Mouse (Mus musculus) liver, embryonic 14.5 days (tissue): ENCODE measurements around the gene Gpr162. TPM values are rescaled to one million over a fixed set of nuclear protein-coding genes. Genes with fewer than 3 reads are reported as not detected.
"Not testable (repeated sequence)": the region's sequence is repeated elsewhere in the genome, so short reads cannot be mapped to it uniquely, and the experiment has no call there.

Source experiments
- ATAC-seq: fragments of 200-750 bp; cut with Nextera tagmentation; 2 replicates; pipeline ENCODE4 v1.8.0; 2017; ENCODE audit warnings: moderate number of reproducible peaks, mild to moderate bottlenecking, moderate library complexity; ENCODE audit not compliant: insufficient read depth
- DNase-seq, 3 experiments: peaks; one replicate each; pipeline ENCODE4 v3.0.0-alpha.2; 2012 to 2013; ENCODE audit warnings: low read depth in 3 of 3, low spot score in 3 of 3
- H3K27ac ChIP-seq: fragments of 300-500 bp; sonication (generic); 2 replicates; pipeline ENCODE4 v1.5.1; 2014; ENCODE audit warnings: moderate library complexity, mild to moderate bottlenecking, control low read depth, inconsistent platforms
- H3K27me3 ChIP-seq: fragments of 300-500 bp; sonication (generic); 2 replicates; pipeline ENCODE4 v1.6.1; 2014; ENCODE audit warnings: mild to moderate bottlenecking, low read length, moderate library complexity; ENCODE audit not compliant: control insufficient read depth, insufficient read depth
- H3K36me3 ChIP-seq: fragments of 300-500 bp; sonication (generic); replicated peaks from 2 replicates; pipeline ENCODE4 v1.6.1; 2014; ENCODE audit warnings: low read depth; ENCODE audit not compliant: control insufficient read depth, insufficient read depth
- H3K4me1 ChIP-seq, 2 experiments: fragments of 200-500 bp in 1 of 2; fragments of 300-500 bp in 1 of 2; sonication (generic) in 1 of 2; replicated peaks; 2 replicates each; pipeline ENCODE4 v1.6.1; 2012 to 2014; ENCODE audit warnings: antibody characterized with exemption in 1 of 2, inconsistent platforms in 1 of 2, low read length in 1 of 2; ENCODE audit not compliant: control insufficient read depth in 2 of 2, insufficient read depth in 2 of 2
- H3K4me2 ChIP-seq: fragments of 300-500 bp; sonication (generic); 2 replicates; pipeline ENCODE4 v1.6.1; 2014; ENCODE audit warnings: low read depth, mild to moderate bottlenecking, control low read depth, moderate library complexity
- H3K4me3 ChIP-seq, 2 experiments: fragments of 200-500 bp in 1 of 2; fragments of 300-500 bp in 1 of 2; sonication (generic) in 1 of 2; 2 replicates each; pipeline ENCODE4 v1.5.1; 2012 to 2014; ENCODE audit warnings: low read depth in 2 of 2, low read length in 2 of 2, mild to moderate bottlenecking in 2 of 2, control low read depth in 1 of 2, inconsistent platforms in 1 of 2, moderate library complexity in 1 of 2; ENCODE audit not compliant: insufficient read depth in 1 of 2
- H3K9ac ChIP-seq: fragments of 300-500 bp; sonication (generic); replicated peaks from 2 replicates; pipeline ENCODE4 v1.6.1; 2014; ENCODE audit warnings: mild to moderate bottlenecking, control low read depth, moderate library complexity
- H3K9me3 ChIP-seq: fragments of 300-500 bp; sonication (generic); 2 replicates; pipeline ENCODE4 v1.6.1; 2016; ENCODE audit warnings: low read length, mixed read lengths; ENCODE audit not compliant: control insufficient read depth
- CTCF ChIP-seq: IDR thresholded peaks from 2 replicates; pipeline ENCODE4 v1.5.1; 2016; ENCODE audit warnings: antibody characterized with exemption, low read depth, control low read depth
- EP300 ChIP-seq: IDR thresholded peaks from 2 replicates; pipeline ENCODE4 v1.6.1; 2016; ENCODE audit warnings: antibody characterized with exemption, low read depth
- WGBS: fragments of 180-500 bp; shearing (Covaris S2); extraction: QIAGEN DNeasy Blood & Tissue Kit; methylation state at CpG from one replicate; pipeline ENCODE4 v1.1.7; 2014; ENCODE audit not compliant: insufficient replicate concordance; 5-methylcytosine and 5-hydroxymethylcytosine counted together
- polyA plus RNA-seq, 2 experiments: library from polyadenylated mRNA; depleted of rRNA in 1 of 2; stranded (reverse) in 1 of 2; unstranded in 1 of 2; fragments of >200 nt; fragmentation: Nextera tagmentation in 1 of 2; extraction: Ambion mirVana in 1 of 2; gene quantifications; 2 replicates each; pipeline versions ENCODE4 v1.2.1 to v1.2.3; 2012 to 2014

The Gpr162 gene
- polyA plus RNA-seq, 2 experiments = 0.03 TPM; not detected in 1

DNA sequence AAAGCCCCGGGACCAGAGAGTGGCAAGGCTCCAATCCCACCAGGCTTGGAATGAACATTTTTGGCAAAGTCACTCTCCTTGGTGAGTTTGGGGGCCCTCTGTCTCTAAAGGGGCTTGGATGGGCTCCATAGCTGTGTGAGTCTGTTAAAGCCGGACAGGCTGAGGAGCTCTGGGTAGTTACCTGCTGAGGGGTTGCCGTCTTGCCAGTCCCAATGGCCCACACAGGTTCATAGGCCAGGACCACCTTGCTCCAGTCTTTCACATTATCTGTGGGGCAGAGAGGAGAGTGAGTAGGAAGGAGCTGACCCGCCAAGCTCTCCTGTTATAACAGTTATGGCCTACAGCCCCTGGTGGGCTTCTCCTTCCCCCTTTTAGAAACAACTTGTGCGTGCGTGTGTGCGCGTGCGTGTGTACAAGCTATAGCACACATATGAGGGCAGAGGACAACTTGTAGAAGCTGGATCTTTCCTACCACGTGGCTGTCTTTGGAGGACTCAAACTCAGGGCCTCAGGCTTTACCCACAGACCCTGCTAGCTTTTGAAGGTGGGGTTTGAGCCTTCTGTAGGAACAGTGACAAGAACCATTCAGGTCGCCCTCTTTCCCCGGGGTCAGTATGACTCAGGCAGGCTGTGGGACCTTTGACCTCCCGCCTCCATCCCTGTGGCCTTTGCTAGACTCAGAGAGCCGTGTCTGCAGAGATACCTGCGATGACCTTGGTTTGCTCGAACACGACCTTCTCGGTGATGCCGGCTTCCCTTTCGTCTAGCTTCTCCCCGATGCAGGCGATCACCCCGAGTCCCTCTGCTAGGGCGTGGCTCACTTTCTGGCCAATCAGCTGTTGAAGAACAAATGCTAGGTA lies 51.9 kb downstream of the Gpr162 start:
- WGBS = 74% methylated on average over 24 of the region's 24 CpGs
- H3K27me3 ChIP-seq = no peaks in the 10 kb centered on the region

DNA sequence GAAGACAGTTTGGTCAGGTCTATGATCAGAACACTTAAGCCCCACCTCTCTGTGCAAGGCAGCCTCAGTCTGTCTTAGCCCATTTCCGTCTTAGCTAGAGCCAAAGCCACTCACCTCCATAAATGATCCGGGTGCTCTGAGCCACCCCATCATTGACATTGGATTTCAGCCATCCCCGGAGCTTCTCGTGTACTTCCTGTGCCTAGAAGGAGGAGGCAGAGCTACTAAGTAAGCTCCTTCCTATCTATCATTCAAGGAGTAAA lies 52.4 kb downstream of the Gpr162 start:
- DNase-seq = no peak
- Histone ChIP-seq H3K4me3 (no peak overlapping the region), H3K4me1 (peaks cover 20 to 32% of the 10 kb centered on the region in 2 experiments), H3K9me3 (no peaks in the 10 kb centered on the region), H3K27me3 (no peaks in the 10 kb centered on the region), H3K36me3 (peaks cover 22% of the 10 kb centered on the region), H3K4me2 (no peak overlapping the region), H3K9ac (no peak overlapping the region), H3K27ac (no peak overlapping the region)
- TF ChIP-seq CTCF (no peak), EP300 (no peak)
- WGBS = 85% methylated on average over 4 of the region's 4 CpGs
- ATAC-seq = no peak

More for the DNA sequence above, 51.9 kb downstream of the Gpr162 start:
- TF ChIP-seq CTCF (no peak), EP300 (no peak)
- peak overlapping the region; percentile 88 for H3K4me2 ChIP-seq
- H3K4me1 ChIP-seq = peaks cover 17 to 29% of the 10 kb centered on the region in 2 experiments
- H3K27ac ChIP-seq = peak overlapping the region; percentile 22
- peak overlapping the region; percentile 90 for H3K9ac ChIP-seq
- no peaks in the 10 kb centered on the region for H3K9me3 ChIP-seq
- peak overlapping the region; percentile 89 to 94 for H3K4me3 ChIP-seq
- ATAC-seq = no peak
- no peak for DNase-seq
- H3K36me3 ChIP-seq = peaks cover 23% of the 10 kb centered on the region

DNA sequence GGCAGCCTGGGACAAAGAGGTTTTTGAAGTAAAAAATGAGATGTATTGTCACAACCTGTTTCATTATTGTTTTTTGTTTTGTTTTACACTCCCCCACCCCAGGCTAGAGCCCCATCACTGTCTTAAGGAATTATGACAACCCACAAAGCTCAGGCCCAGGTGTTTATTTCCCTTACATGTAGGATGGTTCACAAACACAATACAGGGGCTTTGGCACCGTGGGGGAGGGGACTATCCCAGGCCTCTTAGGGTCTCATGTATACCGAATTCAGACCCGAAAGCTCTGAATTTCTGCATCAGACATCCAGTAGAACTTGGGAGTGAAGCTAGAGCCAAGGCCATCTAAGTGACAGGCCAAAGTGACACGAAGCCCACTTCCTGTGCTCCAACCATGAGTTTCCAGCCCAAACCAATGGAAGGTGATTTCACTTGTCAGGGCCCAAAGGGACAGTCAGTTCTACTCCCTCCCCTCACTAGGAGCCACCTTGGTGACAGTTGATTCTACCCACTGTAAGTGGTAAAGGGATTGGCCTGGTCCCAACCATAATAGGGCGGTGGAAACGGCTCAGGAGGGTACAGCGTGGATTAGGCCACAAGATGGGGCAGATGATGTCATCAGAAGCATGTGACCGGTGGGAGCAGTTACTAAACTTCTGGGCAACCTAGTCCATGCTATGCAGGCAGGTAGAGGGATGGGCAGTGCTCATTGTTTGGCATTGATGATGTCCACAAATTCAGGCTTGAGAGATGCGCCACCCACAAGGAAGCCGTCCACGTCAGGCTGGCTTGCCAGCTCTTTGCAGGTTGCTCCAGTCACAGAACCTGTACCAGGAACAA lies 53.0 kb downstream of the Gpr162 start:
- peak overlapping the region; percentile 87; the same call in 1 of the 2 replicates for H3K4me2 ChIP-seq
- H3K27ac ChIP-seq = not testable (repeated sequence)

DNA sequence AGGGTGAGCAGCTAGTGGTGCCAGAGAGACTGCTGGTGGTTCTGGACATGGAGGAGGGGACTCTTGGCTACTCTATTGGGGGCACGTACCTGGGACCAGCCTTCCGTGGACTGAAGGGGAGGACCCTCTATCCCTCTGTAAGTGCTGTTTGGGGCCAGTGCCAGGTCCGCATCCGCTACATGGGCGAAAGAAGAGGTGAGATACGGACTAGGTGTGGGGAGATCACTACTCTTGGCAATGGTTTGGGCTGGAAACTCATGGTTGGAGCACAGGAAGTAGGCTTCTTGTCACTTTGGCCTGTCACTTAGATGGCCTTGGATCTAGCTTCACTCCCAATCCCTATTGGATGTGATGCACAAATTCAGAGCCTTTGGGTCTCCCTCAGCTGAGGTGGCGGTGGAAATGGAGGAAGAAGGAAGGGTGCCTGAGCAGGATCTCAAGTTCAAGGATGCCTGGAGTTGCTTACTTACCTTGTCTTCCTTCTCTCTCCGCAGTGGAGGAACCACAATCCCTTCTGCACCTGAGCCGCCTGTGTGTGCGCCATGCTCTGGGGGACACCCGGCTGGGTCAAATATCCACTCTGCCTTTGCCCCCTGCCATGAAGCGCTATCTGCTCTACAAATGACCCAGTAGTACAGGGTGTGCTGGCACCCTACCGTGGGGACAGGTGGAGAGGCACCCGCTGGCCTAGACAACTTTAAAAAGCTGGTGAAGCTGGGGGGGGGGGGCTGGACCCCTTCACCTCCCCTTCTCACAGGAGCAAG lies 53.8 kb downstream of the Gpr162 start:
- Histone ChIP-seq H3K27me3 (no peaks in the 10 kb centered on the region), H3K9me3 (no peaks in the 10 kb centered on the region), H3K36me3 (peaks cover 22% of the 10 kb centered on the region), H3K4me3 (peak overlapping the region; percentile 75 to 79), H3K4me2 (peak overlapping the region; percentile 87), H3K4me1 (peaks cover 31 to 41% of the 10 kb centered on the region in 2 experiments), H3K27ac (peak overlapping the region; percentile 86), H3K9ac (peak overlapping the region; percentile 77)
- no peak for DNase-seq
- TF ChIP-seq EP300 (no peak), CTCF (no peak)
- WGBS = 42% methylated on average over 14 of the region's 14 CpGs
- no peak for ATAC-seq

More for the DNA sequence above, 53.0 kb downstream of the Gpr162 start:
- H3K9ac ChIP-seq, H3K9me3 ChIP-seq, DNase-seq, H3K4me3 ChIP-seq, H3K27me3 ChIP-seq, ATAC-seq: not testable (repeated sequence)
- Histone ChIP-seq H3K36me3 (peaks cover 22% of the 10 kb centered on the region), H3K4me1 (peaks cover 25 to 38% of the 10 kb centered on the region in 2 experiments)
- 78% methylated on average over 11 of the region's 11 CpGs for WGBS
